Mouse (Mus musculus): ENCODE results near the gene Selenoi. TPM values are rescaled to one million over a fixed set of nuclear protein-coding genes. Genes with fewer than 3 reads are reported as not detected.

The Selenoi gene
- total RNA-seq, 2 experiments from 2014 or later: 17.4 to 19.8 TPM

Other genes with a start within 250 kb of the Selenoi start
- gene Il6, start 219.5 kb upstream of the Selenoi start, total RNA-seq (2021): not detected
- gene Tyms, start 159.0 kb upstream of the Selenoi start, total RNA-seq (2021): 10 to 100 TPM; 20.2 to 20.5 TPM
- gene Garem2, start 127.4 kb upstream of the Selenoi start, total RNA-seq (2021): under 1 TPM; 0.22 to 0.26 TPM
- not detected for gene 3110082J24Rik, start 126.5 kb upstream of the Selenoi start, total RNA-seq (2021)
- 1,000 to 10,000 TPM; 1,297 to 1,510 TPM for gene Hadha, start 77.4 kb upstream of the Selenoi start, total RNA-seq (2021)
- gene Hadhb, start 77.3 kb upstream of the Selenoi start, total RNA-seq (2021): 1,000 to 10,000 TPM; 1,544 to 1,693 TPM
- gene Adgrf3, start 26.9 kb upstream of the Selenoi start, total RNA-seq (2021): under 1 TPM; 0.42 to 0.45 TPM
- gene Drc1, start 48.8 kb downstream of the Selenoi start, total RNA-seq (2021): under 1 TPM; 0.10 to 0.53 TPM
- under 1 TPM in 1 of 2 experiments, not detected in 1; 0.02 TPM for gene Otof, start 229.4 kb downstream of the Selenoi start, total RNA-seq (2021)
- gene 1700001C02Rik, start 233.5 kb downstream of the Selenoi start, total RNA-seq (2021): not detected

Data from heart, postnatal 10 days (tissue).